8 mouse cellular contexts compared by ENCODE assay signal in the genomic region with DNA sequence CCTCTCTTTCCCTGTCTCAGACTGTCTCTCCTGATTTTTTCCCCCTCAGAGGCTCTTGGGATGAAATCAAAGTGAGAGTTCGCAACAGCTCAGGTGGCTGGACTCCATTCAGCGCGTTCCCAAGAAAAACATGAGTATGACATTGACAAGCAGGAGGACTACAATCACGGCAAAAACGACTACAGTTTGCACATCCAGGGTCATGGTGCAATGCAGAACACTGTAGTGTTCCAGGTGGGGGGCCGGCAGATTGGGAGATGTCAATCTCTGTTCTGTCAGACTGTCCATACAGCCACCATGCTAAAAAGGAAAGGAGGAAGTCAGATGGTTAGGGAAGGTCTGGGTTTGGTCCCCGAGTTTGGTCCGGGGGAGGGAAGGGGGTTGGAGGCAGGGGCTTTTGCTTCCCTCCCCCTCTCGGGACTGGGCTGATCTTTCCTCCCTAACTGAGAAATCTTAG. TPM values are rescaled to one million over a fixed set of nuclear protein-coding genes. Genes with fewer than 3 reads are reported as not detected.
DNase-seq lines count a peak whose midpoint lies in the region; ATAC-seq and TF ChIP-seq lines count a peak whose summit lies in the region.

No protein-coding gene starts in this region.

- no peak for TF ChIP-seq POLR2A in cortical plate, adult 2 months (IDR thresholded peaks at IDR 0.05; ENCODE audit: extremely low read depth, insufficient read depth, low read length)

- H3K4me3 ChIP-seq in cortical plate, adult 2 months (ENCODE audit: insufficient read depth, low read length) = peak overlapping the region; percentile 68
- peak overlapping the region; percentile 65 for H3K4me3 ChIP-seq in heart, embryonic 16.5 days (ENCODE audit: low read length)
- peak overlapping the region; percentile 37 for H3K4me3 ChIP-seq in limb, embryonic 11.5 days (ENCODE audit: low read depth, low read length)
- peak overlapping the region; percentile 45 for H3K4me3 ChIP-seq in midbrain, embryonic 15.5 days

- peak overlapping the region; percentile 73 for H3K27ac ChIP-seq in cortical plate, adult 2 months (ENCODE audit: insufficient read depth, low read length)
- peak overlapping the region; percentile 91 for H3K27ac ChIP-seq in heart, embryonic 16.5 days (ENCODE audit: low read length)
- H3K27ac ChIP-seq in limb, embryonic 11.5 days (replicated peaks; ENCODE audit: low read depth, low read length) = no peak overlapping the region; the same call in 1 of the 2 replicates
- peak overlapping the region; percentile 85 for H3K27ac ChIP-seq in midbrain, embryonic 15.5 days

- H3K9me3 ChIP-seq in heart, embryonic 16.5 days (replicated peaks; ENCODE audit: control insufficient read depth, low read length) = no peaks in the 10 kb centered on the region
- H3K9me3 ChIP-seq in limb, embryonic 11.5 days (ENCODE audit: control insufficient read depth, low read length) = no peaks in the 10 kb centered on the region
- H3K9me3 ChIP-seq in midbrain, embryonic 15.5 days = no peaks in the 10 kb centered on the region

- TF ChIP-seq CTCF in cortical plate, adult 2 months (IDR thresholded peaks at IDR 0.05; ENCODE audit: extremely low read depth, insufficient read depth, low read length) = no peak

- no peaks in the 10 kb centered on the region for H3K27me3 ChIP-seq in heart, embryonic 16.5 days (ENCODE audit: control insufficient read depth, insufficient read depth, low read length)
- H3K27me3 ChIP-seq in limb, embryonic 11.5 days (ENCODE audit: control insufficient read depth, insufficient read depth, low read length) = no peaks in the 10 kb centered on the region
- no peaks in the 10 kb centered on the region for H3K27me3 ChIP-seq in midbrain, embryonic 15.5 days (replicated peaks)

- peak overlapping the region; percentile 74 for H3K9ac ChIP-seq in heart, embryonic 16.5 days (ENCODE audit: low read length)
- H3K9ac ChIP-seq in limb, embryonic 11.5 days (ENCODE audit: low read length) = peak overlapping the region; percentile 43
- peak overlapping the region; percentile 53 for H3K9ac ChIP-seq in midbrain, embryonic 15.5 days

- H3K4me2 ChIP-seq in heart, embryonic 16.5 days (ENCODE audit: low read depth, low read length) = peak overlapping the region; percentile 66
- peak overlapping the region; percentile 53 for H3K4me2 ChIP-seq in limb, embryonic 11.5 days (ENCODE audit: low read depth, severe bottlenecking)
- peak overlapping the region; percentile 62 for H3K4me2 ChIP-seq in midbrain, embryonic 15.5 days

- 21% methylated on average over 9 of the region's 9 CpGs for WGBS in heart, embryonic 16.5 days
- WGBS in limb, embryonic 11.5 days = 35% methylated on average over 9 of the region's 9 CpGs
- WGBS in midbrain, embryonic 15.5 days = 23% methylated on average over 9 of the region's 9 CpGs

- no peaks in the 10 kb centered on the region for H3K36me3 ChIP-seq in heart, embryonic 16.5 days (ENCODE audit: control insufficient read depth, insufficient read depth)
- H3K36me3 ChIP-seq in limb, embryonic 11.5 days (ENCODE audit: control insufficient read depth, insufficient read depth, low read length) = no peaks in the 10 kb centered on the region
- H3K36me3 ChIP-seq in midbrain, embryonic 15.5 days (replicated peaks) = no peaks in the 10 kb centered on the region

- peak; percentile 9 to 17 for DNase-seq in layer of hippocampus, postnatal 36 days
- no peak for DNase-seq in layer of hippocampus, adult 11-12 months (ENCODE audit: low spot score)
- peak; percentile 14 for DNase-seq in NIH3T3 (ENCODE audit: low read depth)
- DNase-seq in limb, embryonic 11.5 days (ENCODE audit: low spot score) = peak; percentile 22
- DNase-seq in frontal cortex, postnatal 10 days (ENCODE audit: low spot score in 2 of 2) = no peak

- peak; percentile 41; the same call in 1 of the 2 replicates for ATAC-seq in heart, embryonic 16.5 days (replicated peaks; ENCODE audit: extremely low read depth, insufficient read depth, low FRiP score)
- ATAC-seq in limb, embryonic 11.5 days (ENCODE audit: insufficient number of reproducible peaks, low FRiP score, low TSS enrichment, low read depth) = peak; percentile 33; the same call in 1 of the 2 replicates
- peak; percentile 59 for ATAC-seq in midbrain, embryonic 15.5 days (replicated peaks)

- H3K4me1 ChIP-seq in cortical plate, adult 2 months (ENCODE audit: control insufficient read depth, insufficient read depth, low read length) = no peaks in the 10 kb centered on the region; the same call in 1 of the 2 replicates
- peaks cover 6% of the 10 kb centered on the region; the same call in 1 of the 2 replicates for H3K4me1 ChIP-seq in heart, embryonic 16.5 days (ENCODE audit: control insufficient read depth, insufficient read depth, low read length)
- no peaks in the 10 kb centered on the region for H3K4me1 ChIP-seq in limb, embryonic 11.5 days (ENCODE audit: control insufficient read depth, insufficient read depth, low read length)
- H3K4me1 ChIP-seq in midbrain, embryonic 15.5 days = peaks cover 20% of the 10 kb centered on the region; the same call in 1 of the 2 replicates

RNA-seq across cellular contexts. Expression of a gene that starts 31.0 kb away (rescaled TPM):
- 100 to 1,000 TPM; 263 to 268 TPM for total RNA-seq in layer of hippocampus, postnatal 36 days (2021)
- 161 and 169 TPM in 2 replicates for polyA plus RNA-seq in cortical plate, adult 2 months (2012; rRNA removed)
- 10.5 and 11.5 TPM in 2 replicates for polyA plus RNA-seq in heart, embryonic 16.5 days (2015; fragmentation: Nextera tagmentation; extraction: Ambion mirVana)
- polyA plus RNA-seq in limb, embryonic 11.5 days (2014; fragmentation: Nextera tagmentation; extraction: Ambion mirVana) = 10.2 and 11.3 TPM in 2 replicates
- polyA plus RNA-seq in midbrain, embryonic 15.5 days (2015; fragmentation: Nextera tagmentation; extraction: Ambion mirVana) = 47.3 and 50.0 TPM in 2 replicates

Comparison
In these comparisons a context has a peak if more than half of its experiments do, and no peak if none do; other contexts are left out.
1. DNase-seq: peak in layer of hippocampus, postnatal 36 days (2 of 2), NIH3T3 (single experiment) and limb, embryonic 11.5 days (single experiment); none in layer of hippocampus, adult 11-12 months (single experiment) and frontal cortex, postnatal 10 days (0 of 2).
2. Peak in every context shown above with its lines, with median percentiles within 50 percentile points of each other: H3K4me3 ChIP-seq, ATAC-seq, H3K4me2 ChIP-seq and H3K9ac ChIP-seq.